Mouse (Mus musculus): Measurements from ENCODE around the gene Tmed10. TPM values are rescaled to one million over a fixed set of nuclear protein-coding genes. Genes with fewer than 3 reads are reported as not detected.

Gene Tmed10
- total and polyA plus RNA-seq, 3 experiments: 60.0 to 211 (median 70.2) TPM

DNA sequence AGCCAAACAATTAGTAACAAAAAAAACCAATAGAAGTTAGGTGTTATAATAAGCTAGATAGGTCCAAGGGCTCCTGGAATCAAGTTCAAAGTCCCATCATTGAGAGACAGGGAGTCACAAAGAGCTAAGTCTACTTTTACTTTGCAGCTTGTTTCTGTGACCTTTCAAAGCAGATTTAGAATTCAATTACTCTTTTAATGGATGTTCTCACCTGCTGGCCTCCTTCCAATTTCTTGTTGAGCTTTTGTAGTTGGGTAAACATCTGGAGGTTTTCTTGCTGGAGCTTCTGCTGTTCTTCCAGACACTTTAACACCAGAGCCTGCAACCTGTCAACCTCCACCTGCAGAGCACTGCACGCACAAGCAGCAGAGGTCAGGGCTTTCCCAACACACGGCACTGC is 71.4 kb downstream of the Tmed10 start:
- dilution Hi-C loops (cut with MboI; ENCODE audit: extremely low pct_ligation_motif_present, extremely low pct_unique_long_range_greater_than_20kb, low sequenced_read_pairs) (no loop called here), in situ Hi-C loops (cut with MboI; ENCODE audit: low pct_ligation_motif_present, low pct_unique_long_range_greater_than_20kb, low sequenced_read_pairs) (no loop called here)
- H3K36me3 ChIP-seq (replicated peaks in 1 of 2; ENCODE audit: control insufficient read depth in 1 of 2, insufficient read depth in 1 of 2, low read length in 1 of 2): peaks cover 64 to 90% of the 10 kb centered on the region in 2 experiments
- no peak overlapping the region for H3K4me2 ChIP-seq (ENCODE audit: insufficient read depth, low read depth, poor library complexity, severe bottlenecking)
- no peaks in the 10 kb centered on the region for H3K27me3 ChIP-seq (replicated peaks)
- H3K79me2 ChIP-seq (replicated peaks; ENCODE audit: control insufficient read depth, extremely low read depth, insufficient read depth, poor library complexity, severe bottlenecking): no peaks in the 10 kb centered on the region
- no peak overlapping the region for H3K4me3 ChIP-seq (replicated peaks in 1 of 3; ENCODE audit: low read depth in 2 of 3, low read length in 2 of 3, poor library complexity in 1 of 3)
- H3K9ac ChIP-seq (ENCODE audit: insufficient read depth, low read depth): no peak overlapping the region
- no peak for TF ChIP-seq ZNF384 (IDR thresholded peaks at IDR 0.05; ENCODE audit: low read depth, low read length)
- H3K27ac ChIP-seq (ENCODE audit: insufficient read depth, low read depth): no peak overlapping the region
- no peak for DNase-seq (ENCODE audit: extremely low read depth)
- H3K4me1 ChIP-seq (ENCODE audit: control insufficient read depth in 1 of 2, insufficient read depth in 2 of 2): peaks cover 11 to 14% of the 10 kb centered on the region in 2 experiments
- H3K9me3 ChIP-seq (replicated peaks; ENCODE audit: low read length): no peaks in the 10 kb centered on the region

DNA sequence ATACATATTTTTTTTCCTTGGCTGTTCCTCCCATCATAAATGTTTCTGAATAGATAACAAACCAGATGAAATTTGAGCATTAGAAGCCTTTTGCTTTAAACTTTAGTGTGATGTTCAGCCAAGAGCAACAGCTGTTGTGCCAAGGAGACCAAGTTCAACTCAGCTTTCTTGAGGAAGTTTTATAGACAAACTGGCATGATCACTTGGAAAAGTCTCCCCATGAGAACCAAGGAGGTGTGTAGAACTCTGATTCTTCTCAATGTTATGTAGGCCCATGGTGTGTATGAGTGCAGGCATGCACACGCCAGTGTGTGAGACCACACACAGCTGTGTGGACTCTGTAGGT is 75.8 kb downstream of the Tmed10 start:
- peaks cover 33 to 51% of the 10 kb centered on the region in 2 experiments for H3K36me3 ChIP-seq (replicated peaks in 1 of 2; ENCODE audit: control insufficient read depth in 1 of 2, insufficient read depth in 1 of 2, low read length in 1 of 2)
- dilution Hi-C loops (cut with MboI; ENCODE audit: extremely low pct_ligation_motif_present, extremely low pct_unique_long_range_greater_than_20kb, low sequenced_read_pairs) (no loop called here), in situ Hi-C loops (cut with MboI; ENCODE audit: low pct_ligation_motif_present, low pct_unique_long_range_greater_than_20kb, low sequenced_read_pairs) (loop anchor here (10.0 kb wide), 1 partner anchor 134 kb away; no protein-coding TSS in a partner anchor)
- DNase-seq (ENCODE audit: extremely low read depth): no peak
- H3K4me3 ChIP-seq (replicated peaks in 1 of 3; ENCODE audit: low read depth in 2 of 3, low read length in 2 of 3, poor library complexity in 1 of 3): no peak overlapping the region
- TF ChIP-seq ZC3H11A (IDR thresholded peaks at IDR 0.05; ENCODE audit: low read depth, low read length) (no peak), SMC3 (IDR thresholded peaks at IDR 0.05; ENCODE audit: low read depth, low read length) (no peak), ZNF384 (IDR thresholded peaks at IDR 0.05; ENCODE audit: low read depth, low read length) (no peak), EP300 (IDR thresholded peaks at IDR 0.05; ENCODE audit: low read length) (no peak), UBTF (IDR thresholded peaks at IDR 0.05; ENCODE audit: low read depth, low read length) (no peak), SIN3A (IDR thresholded peaks at IDR 0.05; ENCODE audit: low read length) (no peak), TCF12 (IDR thresholded peaks at IDR 0.05; ENCODE audit: low read depth, low read length) (no peak)
- H3K9ac ChIP-seq (ENCODE audit: insufficient read depth, low read depth): no peak overlapping the region
- no peaks in the 10 kb centered on the region for H3K79me2 ChIP-seq (replicated peaks; ENCODE audit: control insufficient read depth, extremely low read depth, insufficient read depth, poor library complexity, severe bottlenecking)
- H3K27ac ChIP-seq (ENCODE audit: insufficient read depth, low read depth): no peak overlapping the region
- no peaks in the 10 kb centered on the region for H3K4me1 ChIP-seq (ENCODE audit: control insufficient read depth in 1 of 2, insufficient read depth in 2 of 2)
- no peaks in the 10 kb centered on the region for H3K27me3 ChIP-seq (replicated peaks)
- H3K4me2 ChIP-seq (ENCODE audit: insufficient read depth, low read depth, poor library complexity, severe bottlenecking): no peak overlapping the region
- H3K9me3 ChIP-seq (replicated peaks; ENCODE audit: low read length): peaks cover 4% of the 10 kb centered on the region

DNA sequence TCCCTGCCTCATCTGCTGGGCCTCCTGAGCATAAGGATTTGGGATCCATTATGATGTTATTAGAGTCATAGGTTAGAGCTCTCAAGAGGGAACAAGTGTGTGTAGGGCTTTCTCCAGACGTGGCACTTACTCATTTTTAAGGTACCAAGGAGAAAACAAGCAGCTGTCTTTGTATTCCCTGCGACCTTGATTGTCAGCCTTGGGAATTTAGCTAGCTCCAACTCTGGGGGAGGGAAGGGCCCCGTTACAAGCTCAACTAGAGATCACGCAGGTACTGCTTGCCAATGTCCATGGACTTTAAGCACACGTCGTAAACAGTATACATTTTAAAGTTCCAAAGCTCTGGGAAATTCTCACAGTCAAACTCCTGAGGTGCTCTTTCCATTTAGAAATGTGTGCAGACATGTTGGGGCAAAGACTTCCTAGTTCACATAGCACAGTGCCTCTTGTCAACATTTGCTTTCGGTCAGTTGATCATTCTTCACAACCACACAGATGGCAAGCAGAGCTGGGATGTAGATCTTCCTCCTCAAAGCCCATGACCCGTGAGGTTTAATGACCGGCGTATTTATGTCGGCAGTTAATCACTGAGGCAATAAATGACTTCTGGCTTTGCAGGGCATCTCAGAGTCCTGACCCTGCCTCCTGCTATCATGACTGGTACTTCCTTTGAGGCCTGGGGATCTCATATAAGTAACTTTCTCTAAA is 76.4 kb downstream of the Tmed10 start:
- H3K4me2 ChIP-seq (ENCODE audit: insufficient read depth, low read depth, poor library complexity, severe bottlenecking): no peak overlapping the region
- H3K9ac ChIP-seq (ENCODE audit: insufficient read depth, low read depth): no peak overlapping the region
- TF ChIP-seq IRF4 (IDR thresholded peaks at IDR 0.05; ENCODE audit: low read depth, low read length): no peak
- DNase-seq (ENCODE audit: extremely low read depth): no peak
- H3K27ac ChIP-seq (ENCODE audit: insufficient read depth, low read depth): no peak overlapping the region
- H3K36me3 ChIP-seq (replicated peaks in 1 of 2; ENCODE audit: control insufficient read depth in 1 of 2, insufficient read depth in 1 of 2, low read length in 1 of 2): peaks cover 30 to 46% of the 10 kb centered on the region in 2 experiments
- dilution Hi-C loops (cut with MboI; ENCODE audit: extremely low pct_ligation_motif_present, extremely low pct_unique_long_range_greater_than_20kb, low sequenced_read_pairs) (no loop called here), in situ Hi-C loops (cut with MboI; ENCODE audit: low pct_ligation_motif_present, low pct_unique_long_range_greater_than_20kb, low sequenced_read_pairs) (loop anchor here (10.0 kb wide), 1 partner anchor 133 kb away; no protein-coding TSS in a partner anchor)
- H3K4me3 ChIP-seq (replicated peaks in 1 of 3; ENCODE audit: low read depth in 2 of 3, low read length in 2 of 3, poor library complexity in 1 of 3): no peak overlapping the region
- no peaks in the 10 kb centered on the region for H3K4me1 ChIP-seq (ENCODE audit: control insufficient read depth in 1 of 2, insufficient read depth in 2 of 2)
- no peaks in the 10 kb centered on the region for H3K27me3 ChIP-seq (replicated peaks)
- H3K9me3 ChIP-seq (replicated peaks; ENCODE audit: low read length): peaks cover 7% of the 10 kb centered on the region
- H3K79me2 ChIP-seq (replicated peaks; ENCODE audit: control insufficient read depth, extremely low read depth, insufficient read depth, poor library complexity, severe bottlenecking): no peaks in the 10 kb centered on the region

Data from CH12.LX (cell line).